Mouse (Mus musculus) hindbrain, postnatal 0 days (tissue): ENCODE results near the gene Tekt5. TPM values are rescaled to one million over a fixed set of nuclear protein-coding genes. Genes with fewer than 3 reads are reported as not detected.

ENCODE experiments used
- ATAC-seq: fragments of 200-750 bp; cut with Nextera tagmentation; 2 replicates; pipeline ENCODE4 v1.8.0; 2017; ENCODE audit warnings: mild to moderate bottlenecking, moderate TSS enrichment, moderate library complexity
- DNase-seq: peaks from one replicate; pipeline ENCODE4 v3.0.0-alpha.2; 2015; ENCODE audit warnings: low spot score
- H3K27ac ChIP-seq: fragments of 300-500 bp; sonication (generic); 2 replicates; pipeline ENCODE4 v1.5.1; 2014; ENCODE audit warnings: mild to moderate bottlenecking
- H3K27me3 ChIP-seq: fragments of 300-500 bp; sonication (generic); 2 replicates; pipeline ENCODE4 v1.6.1; 2014; ENCODE audit warnings: low read length, mixed read lengths; ENCODE audit not compliant: insufficient read depth
- H3K36me3 ChIP-seq: fragments of 300-500 bp; sonication (generic); 2 replicates; pipeline ENCODE4 v1.6.1; 2014; ENCODE audit warnings: low read length, mixed read lengths; ENCODE audit not compliant: insufficient read depth
- H3K4me1 ChIP-seq: fragments of 300-500 bp; sonication (generic); 2 replicates; pipeline ENCODE4 v1.6.1; 2014; ENCODE audit warnings: antibody characterized with exemption, low read length, mixed read lengths; ENCODE audit not compliant: insufficient read depth
- H3K4me2 ChIP-seq: fragments of 300-500 bp; sonication (generic); 2 replicates; pipeline ENCODE4 v1.6.1; 2014; ENCODE audit warnings: low read depth, mild to moderate bottlenecking, low read length, moderate library complexity, mixed read lengths
- H3K4me3 ChIP-seq: fragments of 300-500 bp; sonication (generic); 2 replicates; pipeline ENCODE4 v1.5.1; 2014; ENCODE audit warnings: low read length
- H3K9ac ChIP-seq: fragments of 300-500 bp; sonication (generic); replicated peaks from 2 replicates; pipeline ENCODE4 v1.6.1; 2014; ENCODE audit warnings: mild to moderate bottlenecking, low read length, moderate library complexity, mixed read lengths
- H3K9me3 ChIP-seq: fragments of 300-500 bp; sonication (generic); 2 replicates; pipeline ENCODE4 v1.6.1; 2016; ENCODE audit warnings: low read length, mixed read lengths
- CTCF ChIP-seq: IDR thresholded peaks from 2 replicates; pipeline ENCODE4 v1.5.1; 2016; ENCODE audit warnings: antibody characterized with exemption, control low read depth, low read depth
- WGBS: fragments of 180-500 bp; shearing (Covaris S2); extraction: QIAGEN DNeasy Blood & Tissue Kit; methylation state at CpG from one replicate; pipeline ENCODE4 v1.1.7; 2014; 5-methylcytosine and 5-hydroxymethylcytosine counted together
- polyA plus RNA-seq: library from polyadenylated mRNA; unstranded; fragments of >200 nt; fragmentation: Nextera tagmentation; extraction: Ambion mirVana; gene quantifications from 2 replicates; pipeline ENCODE4 v1.2.1, GENCODE M21; 2015
- total RNA-seq: library from RNA; depleted of rRNA; stranded (reverse); fragments of >200 nt; gene quantifications from 2 replicates; pipeline ENCODE4 v1.2.3, GENCODE M21; 2014

The Tekt5 gene
- total and polyA plus RNA-seq, 2 experiments from 2014 or later: 10.2 to 28.2 TPM

DNA sequence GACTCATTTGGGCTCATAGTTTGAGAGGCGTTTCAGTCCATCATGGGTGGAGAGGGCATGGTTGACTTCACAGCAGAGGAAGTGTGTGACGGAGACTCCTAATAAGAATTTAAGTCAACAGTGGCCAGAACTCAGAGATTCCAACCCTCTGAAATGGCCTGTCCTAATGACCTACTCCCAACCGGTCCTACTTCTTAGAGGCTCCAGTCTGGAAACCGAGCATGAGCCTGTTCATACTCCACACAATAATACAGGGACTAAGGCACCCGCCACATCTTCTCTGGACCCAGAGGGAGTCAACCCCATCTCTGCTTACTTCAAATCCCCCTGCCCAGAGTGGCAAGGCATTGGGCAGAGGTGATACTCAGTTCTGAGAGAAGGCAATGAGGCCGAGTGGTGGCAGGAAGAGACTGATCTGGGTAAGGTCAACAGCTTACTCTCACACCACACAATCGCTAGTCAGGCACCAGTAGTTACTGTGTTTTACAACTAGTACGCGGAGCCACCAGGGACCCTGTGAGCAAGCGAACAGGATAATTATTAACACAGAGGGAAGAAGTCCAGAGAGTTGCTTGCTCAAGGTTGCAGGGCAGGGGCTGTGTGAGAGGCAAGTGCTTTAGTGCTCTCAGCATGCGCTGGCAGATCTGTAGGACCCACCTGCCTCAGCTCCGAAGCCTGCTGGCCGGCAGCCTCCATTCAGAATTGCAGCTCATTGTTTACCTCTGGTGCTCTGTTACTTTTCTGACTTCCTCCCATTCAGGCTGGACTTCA, 67.5 kb downstream of the Tekt5 start:
- Histone ChIP-seq H3K9me3 (no peaks in the 10 kb centered on the region), H3K9ac (no peak overlapping the region), H3K4me2 (no peak overlapping the region), H3K4me1 (no peaks in the 10 kb centered on the region), H3K27me3 (no peaks in the 10 kb centered on the region), H3K27ac (no peak overlapping the region), H3K36me3 (no peaks in the 10 kb centered on the region), H3K4me3 (no peak overlapping the region)
- DNase-seq: no peak
- no peak for ATAC-seq
- 59% methylated on average over 13 of the region's 13 CpGs for WGBS
- no peak for TF ChIP-seq CTCF

DNA sequence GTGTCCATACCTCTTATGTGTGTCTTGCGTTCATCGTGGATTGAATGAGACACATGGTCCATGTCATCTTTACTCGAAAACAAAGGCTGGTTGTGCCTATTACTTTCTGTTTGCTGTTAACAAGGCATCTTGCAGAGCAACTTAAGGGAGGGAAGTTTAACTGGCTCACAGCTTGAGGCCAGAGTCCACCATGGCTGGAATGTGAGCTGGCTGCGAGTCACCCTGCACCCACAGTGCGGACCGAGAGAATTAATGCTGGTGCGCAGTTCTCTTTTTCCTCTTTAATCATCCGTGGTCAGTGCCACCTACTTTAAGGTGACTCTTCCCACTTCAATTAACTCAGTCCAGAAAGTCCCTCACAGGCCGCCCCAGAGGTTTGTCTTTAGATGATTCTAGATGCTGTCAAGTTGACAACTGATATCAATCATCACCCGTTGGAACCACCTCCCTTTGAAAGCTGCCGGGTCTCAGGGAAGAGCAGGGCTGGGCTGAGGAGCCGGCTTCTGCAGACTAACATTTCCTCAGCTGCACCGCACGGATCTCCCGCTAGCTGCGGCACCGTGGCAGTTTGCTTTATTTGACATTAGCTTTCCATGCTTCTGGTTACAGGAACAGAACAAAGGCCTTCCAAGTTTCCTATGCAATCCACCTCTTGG, 75.2 kb downstream of the Tekt5 start:
- Histone ChIP-seq H3K27ac (no peak overlapping the region), H3K4me2 (no peak overlapping the region), H3K4me3 (no peak overlapping the region), H3K9me3 (no peaks in the 10 kb centered on the region), H3K9ac (no peak overlapping the region), H3K36me3 (no peaks in the 10 kb centered on the region), H3K4me1 (no peaks in the 10 kb centered on the region), H3K27me3 (no peaks in the 10 kb centered on the region)
- ATAC-seq (no peak), DNase-seq (no peak)
- 53% methylated on average over 17 of the region's 17 CpGs for WGBS
- no peak for TF ChIP-seq CTCF

DNA sequence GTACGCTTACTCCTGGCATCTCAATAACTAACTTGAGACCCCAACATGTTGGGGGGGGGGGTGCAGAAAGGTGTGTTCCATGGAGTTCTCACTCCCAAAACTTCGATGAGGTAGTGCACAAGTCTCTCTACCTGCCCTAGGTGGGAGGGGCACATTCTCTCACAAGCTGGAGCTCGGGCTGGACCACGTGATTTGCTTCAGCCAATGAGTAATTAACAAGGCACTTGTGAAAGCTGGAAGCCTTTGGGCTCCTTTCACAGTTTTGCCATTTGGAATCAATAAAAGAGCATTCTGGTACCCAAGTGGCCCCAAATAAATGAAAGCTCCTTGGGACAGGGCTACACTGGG, 78.1 kb downstream of the Tekt5 start:
- no peak for ATAC-seq
- DNase-seq: no peak
- 60% methylated on average over 4 of the region's 4 CpGs for WGBS

DNA sequence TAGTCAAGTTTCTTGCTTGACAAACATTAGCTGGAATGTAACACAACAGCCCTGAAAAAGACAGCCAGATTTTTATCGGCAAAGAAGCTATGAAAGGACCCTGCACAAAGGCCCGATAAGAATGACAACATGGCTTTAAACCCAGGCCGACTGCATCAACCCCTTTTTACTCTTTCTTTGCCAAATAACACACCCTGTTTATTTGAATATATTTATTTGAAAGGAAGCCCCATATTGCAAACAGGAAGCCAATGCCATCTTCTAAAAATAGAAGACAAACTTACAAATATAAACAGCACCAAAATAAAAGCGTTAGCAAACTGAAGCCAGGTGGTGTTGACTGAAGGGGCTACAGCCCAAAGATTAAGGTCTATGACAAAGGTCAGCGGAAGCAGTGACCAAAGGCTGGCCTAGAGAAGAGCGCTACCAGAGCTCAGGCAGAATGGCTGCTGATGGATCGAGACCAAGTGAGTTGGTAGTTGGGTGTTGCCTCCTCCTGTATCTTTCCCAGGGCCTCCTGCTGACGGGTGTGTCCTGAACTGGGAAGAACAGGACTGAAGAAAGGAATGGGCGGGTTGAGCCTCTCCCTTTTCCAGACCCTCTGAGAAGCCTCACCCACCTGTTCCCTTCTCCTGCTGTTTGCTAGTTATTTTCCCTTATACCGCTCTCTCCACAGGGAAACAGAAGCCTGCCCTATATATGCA, 78.6 kb downstream of the Tekt5 start:
- no peak for TF ChIP-seq CTCF
- H3K27ac ChIP-seq: no peak overlapping the region

More for the DNA sequence above, 78.1 kb downstream of the Tekt5 start:
- no peak overlapping the region for H3K4me2 ChIP-seq
- peaks cover 8% of the 10 kb centered on the region; the same call in 1 of the 2 replicates for H3K27me3 ChIP-seq
- H3K27ac ChIP-seq: no peak overlapping the region
- TF ChIP-seq CTCF: no peak
- H3K36me3 ChIP-seq: no peaks in the 10 kb centered on the region
- H3K4me1 ChIP-seq: no peaks in the 10 kb centered on the region
- no peak overlapping the region for H3K4me3 ChIP-seq
- no peak overlapping the region for H3K9ac ChIP-seq
- H3K9me3 ChIP-seq: no peaks in the 10 kb centered on the region

DNA sequence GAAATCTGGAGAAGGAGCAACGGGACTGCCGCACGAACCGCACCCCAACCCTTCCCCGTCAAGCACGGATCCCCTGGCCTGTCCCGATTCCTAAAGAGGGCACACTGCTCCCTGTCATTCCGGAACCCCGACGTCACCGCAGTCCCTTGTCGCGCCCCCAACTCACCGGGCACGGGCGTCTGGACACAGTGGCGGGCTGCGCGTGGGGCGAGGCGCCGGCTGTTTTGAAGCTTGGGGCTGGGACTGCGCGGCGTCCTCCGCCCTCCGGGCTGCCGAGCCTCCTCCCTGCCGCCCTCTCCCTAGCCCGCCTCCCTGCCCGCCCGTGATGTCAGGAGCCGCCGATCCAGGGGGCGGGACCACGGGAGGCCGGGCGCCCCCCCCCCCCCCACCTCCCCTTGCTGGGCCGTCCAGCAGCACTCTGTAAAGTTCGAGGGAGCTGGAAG, 81.6 kb downstream of the Tekt5 start, which contains the start of gene Emp2:
Gene Emp2, minus strand, starts transcription at position 323 of the 443 bp plus-strand sequence.
- Histone ChIP-seq H3K36me3 (no peaks in the 10 kb centered on the region), H3K4me3 (peak within 1 kb of the TSS; percentile 44), H3K9ac (peak within 1 kb of the TSS; percentile 48), H3K27me3 (peaks cover 8% of the 10 kb centered on the region; the same call in 1 of the 2 replicates), H3K4me1 (no peaks in the 10 kb centered on the region), H3K4me2 (peak within 1 kb of the TSS; percentile 84), H3K27ac (no peak within 1 kb of the TSS; the same call in 1 of the 2 replicates), H3K9me3 (no peaks in the 10 kb centered on the region)
- TF ChIP-seq CTCF: no peak
- ATAC-seq (peak; percentile 79), DNase-seq (peak; percentile 35)
- 1% methylated on average over 38 of the region's 40 CpGs for WGBS

More for the DNA sequence above, 78.6 kb downstream of the Tekt5 start:
- ATAC-seq (no peak), DNase-seq (no peak)
- no peak overlapping the region for H3K4me3 ChIP-seq
- no peak overlapping the region for H3K4me2 ChIP-seq
- 87% methylated on average over 10 of the region's 10 CpGs for WGBS
- H3K9ac ChIP-seq: no peak overlapping the region
- H3K27me3 ChIP-seq: peaks cover 8% of the 10 kb centered on the region; the same call in 1 of the 2 replicates
- H3K36me3 ChIP-seq: no peaks in the 10 kb centered on the region
- H3K9me3 ChIP-seq: no peaks in the 10 kb centered on the region
- no peaks in the 10 kb centered on the region for H3K4me1 ChIP-seq

DNA sequence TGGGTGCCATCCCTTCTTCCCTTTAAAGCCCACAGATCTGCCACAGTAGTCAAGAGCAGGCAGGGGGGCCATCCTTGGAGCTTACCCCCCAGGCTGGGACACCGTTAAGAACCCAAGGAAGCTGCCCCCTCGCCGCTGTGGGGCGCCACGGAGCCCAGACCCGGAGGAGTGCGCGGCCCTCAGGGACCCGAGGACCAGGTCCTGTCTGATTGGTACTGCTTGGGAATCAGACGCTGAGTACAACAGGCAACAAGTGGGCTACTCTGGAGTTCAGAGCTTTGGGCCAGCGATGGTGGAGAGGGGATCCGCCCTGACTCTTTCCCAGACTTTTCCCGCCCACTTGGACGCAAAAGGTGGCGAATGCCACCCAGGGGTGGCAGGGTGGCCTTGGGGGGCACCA, 82.1 kb downstream of the Tekt5 start:
- peak; percentile 13; the same call in 1 of the 2 replicates for TF ChIP-seq CTCF
- H3K9ac ChIP-seq: peak overlapping the region; percentile 48
- peak; percentile 79 for ATAC-seq
- no peaks in the 10 kb centered on the region for H3K4me1 ChIP-seq
- no peaks in the 10 kb centered on the region for H3K36me3 ChIP-seq
- peak overlapping the region; percentile 84 for H3K4me2 ChIP-seq
- H3K9me3 ChIP-seq: no peaks in the 10 kb centered on the region
- H3K27ac ChIP-seq: no peak overlapping the region; the same call in 1 of the 2 replicates
- 7% methylated on average over 15 of the region's 15 CpGs for WGBS
- H3K4me3 ChIP-seq: peak overlapping the region; percentile 44
- peaks cover 8% of the 10 kb centered on the region; the same call in 1 of the 2 replicates for H3K27me3 ChIP-seq
- peak; percentile 33 for DNase-seq
